Mouse (Mus musculus): ENCODE measurements around the gene Man1a2. TPM values are rescaled to one million over a fixed set of nuclear protein-coding genes. Genes with fewer than 3 reads are reported as not detected.

The Man1a2 gene
- total RNA-seq, 2 experiments from 2014 or later: 111 to 125 TPM

DNA sequence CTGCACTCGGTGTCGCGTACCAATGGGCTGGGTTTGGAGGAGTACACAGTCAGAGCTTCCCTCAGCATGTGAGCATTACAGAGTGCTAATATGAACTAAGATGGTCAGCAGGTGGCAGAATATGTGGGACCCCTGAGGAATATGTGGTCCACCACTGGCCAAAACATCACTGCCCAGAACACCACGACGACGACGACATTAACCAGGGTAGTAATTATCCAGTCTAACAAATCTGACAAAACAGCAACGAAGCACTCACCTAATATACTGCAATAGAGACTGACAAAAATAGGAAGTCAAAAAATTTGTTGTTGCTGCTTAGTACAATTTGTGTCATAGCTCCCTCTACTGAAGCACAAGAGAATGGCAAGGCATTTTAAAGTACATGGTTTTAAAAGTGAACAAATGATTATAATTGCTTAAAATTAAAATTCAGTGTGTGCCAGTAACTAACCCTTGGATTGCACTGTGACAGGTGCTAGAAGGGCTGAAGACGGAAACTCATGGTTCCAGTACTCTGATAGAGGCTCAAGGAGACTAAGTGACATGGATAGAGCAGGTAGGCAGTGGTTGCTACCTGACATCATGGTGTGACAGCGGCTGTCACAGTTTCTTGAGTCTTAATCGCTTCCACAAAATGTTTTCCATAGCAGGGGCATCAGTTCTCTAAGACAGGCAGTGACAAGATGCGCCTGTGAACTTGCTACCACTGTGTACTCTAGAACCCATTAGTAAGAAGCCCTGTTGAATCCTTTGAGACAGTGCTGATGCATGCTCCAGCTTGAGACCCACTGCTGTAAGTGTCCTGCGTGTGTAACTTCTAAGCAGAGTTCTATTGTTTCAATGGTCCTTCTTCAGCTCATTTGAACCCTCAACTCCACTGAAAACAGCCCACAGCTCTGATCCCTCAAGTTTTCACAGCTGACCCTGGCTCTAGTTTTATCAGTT is 116.6 kb downstream of the Man1a2 start:
- DNase-seq (ENCODE audit: low spot score in 2 of 2): no peak

DNA sequence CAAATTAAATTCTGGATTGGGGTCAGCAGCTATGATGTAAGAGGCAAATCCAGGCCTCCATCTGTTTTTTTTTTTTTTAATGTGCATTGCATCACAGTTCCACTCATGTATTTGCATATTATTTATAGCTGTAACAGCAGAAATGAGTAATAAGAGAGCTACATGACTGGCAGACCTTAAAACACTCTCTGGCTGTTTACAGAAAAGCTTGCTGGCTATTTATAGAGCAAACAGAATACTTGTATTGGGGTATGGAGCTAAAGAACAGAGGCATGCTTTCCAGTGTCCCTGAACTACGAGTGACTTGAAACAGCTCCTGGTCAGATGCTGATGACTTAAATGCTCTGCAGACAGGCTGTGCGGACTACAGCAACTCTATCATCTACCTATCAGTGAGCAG is 121.7 kb downstream of the Man1a2 start:
- DNase-seq (ENCODE audit: low spot score in 2 of 2): no peak

DNA sequence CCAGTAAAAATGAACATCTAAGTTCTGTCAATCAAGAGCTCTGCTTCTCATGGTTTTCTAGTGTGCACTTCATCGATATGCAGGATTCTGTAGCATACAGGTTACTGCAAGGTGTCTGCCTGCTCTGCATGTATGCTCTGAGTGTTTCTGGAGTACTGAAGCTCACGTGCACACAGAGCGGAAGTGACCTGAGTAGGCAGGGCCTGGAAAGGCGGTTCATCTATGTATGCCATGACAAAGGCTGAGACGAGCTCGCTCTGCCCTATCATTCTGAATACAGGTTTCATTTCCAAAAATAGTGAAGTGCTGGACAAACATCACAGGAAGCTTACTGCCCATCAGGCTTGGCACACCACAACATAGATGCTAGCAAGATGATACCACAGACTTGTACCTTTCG is 122.8 kb downstream of the Man1a2 start:
- DNase-seq (ENCODE audit: low spot score in 2 of 2): no peak

DNA sequence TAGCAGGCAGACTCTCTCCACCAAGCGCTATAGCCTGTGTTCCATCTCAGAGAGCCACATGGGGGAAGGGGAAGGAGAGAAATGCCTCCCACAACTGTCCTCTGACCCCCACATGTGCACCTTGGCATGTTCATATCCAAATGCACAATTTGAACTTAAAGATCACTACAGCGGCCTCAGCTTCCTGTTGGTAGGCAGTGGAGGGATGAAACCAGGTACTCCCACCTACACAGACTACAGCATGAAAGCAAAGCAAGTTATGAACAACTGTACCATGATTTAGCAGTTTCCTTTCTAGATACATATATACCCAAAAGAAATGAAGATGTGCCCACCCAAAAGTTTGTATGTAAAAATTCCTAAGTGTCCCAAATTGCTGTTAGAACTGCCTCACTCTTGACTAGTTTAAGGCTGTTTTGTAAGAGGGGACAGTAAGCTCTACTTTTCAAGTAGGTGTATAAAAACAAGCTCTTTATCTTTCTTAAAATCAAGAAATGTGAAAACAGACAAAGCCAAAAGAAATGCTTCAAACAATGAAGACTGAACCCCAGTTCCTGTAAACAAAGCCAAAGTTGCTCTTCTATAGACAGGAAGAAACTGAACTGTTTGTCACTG is 123.6 kb downstream of the Man1a2 start:
- no peak for DNase-seq (ENCODE audit: low spot score in 2 of 2)

DNA sequence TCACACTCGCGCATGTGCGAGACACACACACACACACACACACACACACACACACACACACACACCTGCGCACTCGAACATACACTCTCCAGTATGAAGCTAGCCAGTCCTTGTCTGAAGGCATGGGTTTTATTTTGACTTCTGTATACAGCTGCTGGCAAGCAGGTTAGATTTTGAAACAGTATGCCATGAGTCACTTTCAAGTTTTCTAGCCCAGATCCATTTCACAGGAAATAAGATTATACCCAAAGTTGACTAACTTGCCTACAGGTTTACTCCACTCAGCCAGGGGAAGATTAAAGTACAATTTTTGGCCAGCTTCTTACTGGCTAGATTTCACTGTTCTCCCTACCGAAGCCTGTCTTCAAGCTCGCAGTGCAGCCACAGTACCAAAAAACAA is 125.9 kb downstream of the Man1a2 start:
- no peak for DNase-seq (ENCODE audit: low spot score in 2 of 2)

DNA sequence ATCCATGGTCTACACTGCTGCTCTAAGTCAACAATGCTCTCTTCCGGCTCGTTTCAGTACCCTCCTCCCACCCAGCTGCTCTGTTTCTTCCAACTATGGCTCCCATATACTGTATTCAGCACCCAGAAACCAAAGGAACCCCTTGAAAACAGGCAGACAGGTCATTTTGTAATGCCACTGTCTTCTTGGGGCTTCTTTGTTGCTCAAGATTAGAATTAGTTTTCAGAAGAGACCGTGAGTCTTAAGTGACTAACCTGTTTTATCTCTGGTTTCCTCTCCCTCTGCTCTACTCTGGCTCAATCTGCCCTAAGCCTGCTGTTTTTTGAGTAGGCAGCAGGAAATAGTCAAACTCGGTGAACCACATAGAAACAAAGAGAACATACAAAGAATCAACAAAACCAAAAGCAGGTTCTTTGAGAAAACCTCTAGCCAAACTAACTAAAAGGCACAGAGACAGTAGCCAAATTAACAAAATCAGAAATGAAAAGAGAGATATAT is 127.0 kb downstream of the Man1a2 start:
- DNase-seq (ENCODE audit: low spot score in 2 of 2): no peak

DNA sequence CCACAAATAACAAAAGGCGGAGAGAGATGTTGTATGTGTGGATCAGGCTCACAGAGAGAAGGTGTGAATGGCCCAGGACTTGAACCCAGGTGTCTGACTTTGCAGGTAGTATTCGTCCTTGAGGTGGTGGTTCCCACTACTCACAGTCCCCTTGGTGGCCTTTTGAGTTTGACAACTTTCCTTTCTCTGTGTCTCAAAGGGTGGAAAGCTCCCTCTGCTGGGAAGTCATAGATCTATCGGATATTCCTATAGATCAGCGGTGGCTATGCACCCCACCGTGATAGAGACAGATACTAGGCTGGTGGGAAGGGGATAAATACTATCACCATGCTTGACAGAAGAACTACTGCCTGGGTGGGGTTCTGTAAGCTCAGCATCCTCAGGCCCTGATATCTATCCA is 130.5 kb downstream of the Man1a2 start:
- DNase-seq (ENCODE audit: low spot score in 2 of 2): no peak

- no peak for DNase-seq (ENCODE audit: low spot score in 2 of 2)
These were observed 133.1 kb downstream of the Man1a2 start for GRCm38 (mm10) chr3:100552171-100552570.

- DNase-seq (ENCODE audit: low spot score in 2 of 2): no peak
These were observed 137.4 kb downstream of the Man1a2 start for GRCm38 (mm10) chr3:100547913-100548292.

DNA sequence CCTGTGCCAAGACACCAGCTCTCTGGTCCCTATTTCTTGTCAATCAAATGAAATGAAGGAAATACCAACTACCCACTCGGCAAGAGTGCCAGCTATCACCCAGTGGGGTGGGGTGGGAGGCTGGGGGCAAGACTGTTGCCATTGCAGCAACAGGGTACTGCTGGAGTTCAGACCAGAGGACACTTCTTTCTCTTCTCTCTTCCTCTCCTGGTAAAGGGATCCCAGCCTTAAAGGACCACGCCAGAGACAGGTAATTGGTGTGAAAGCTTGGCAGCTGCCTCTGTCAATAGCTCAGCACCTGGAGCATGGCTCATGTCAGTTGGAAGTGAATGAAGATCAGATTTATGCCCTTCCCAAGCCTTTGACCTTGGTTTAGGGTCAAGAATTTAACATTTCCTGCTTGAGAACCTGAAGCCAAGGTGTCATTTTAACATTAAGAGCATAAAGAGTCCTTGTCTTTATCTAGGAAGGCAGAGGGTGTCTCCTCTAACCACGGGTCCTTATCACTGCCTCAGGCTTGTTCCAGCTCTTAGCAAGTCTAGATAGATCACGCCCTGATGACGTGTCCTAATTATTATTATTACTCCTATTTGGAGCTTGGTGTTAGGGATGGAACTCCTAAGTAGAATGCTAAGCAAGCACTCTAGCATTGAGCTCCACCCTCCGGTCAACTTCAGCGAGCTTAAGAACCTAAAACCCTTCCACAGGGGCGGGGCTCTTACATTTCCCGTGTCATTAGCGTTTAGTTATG is 138.0 kb downstream of the Man1a2 start:
- no peak for DNase-seq (ENCODE audit: low spot score in 2 of 2)

- DNase-seq (ENCODE audit: low spot score in 2 of 2): no peak
These were observed 148.6 kb downstream of the Man1a2 start for GRCm38 (mm10) chr3:100536686-100537085.

GRCm38 (mm10) chr3:100535902-100536301 is 149.4 kb downstream of the Man1a2 start:
- DNase-seq (ENCODE audit: low spot score in 2 of 2): no peak

GRCm38 (mm10) chr3:100535298-100535697 is 150.0 kb downstream of the Man1a2 start:
- no peak for DNase-seq (ENCODE audit: low spot score in 2 of 2)

GRCm38 (mm10) chr3:100534394-100534793 is 150.9 kb downstream of the Man1a2 start:
- no peak for DNase-seq (ENCODE audit: low spot score in 2 of 2)

GRCm38 (mm10) chr3:100533429-100533828 is 151.9 kb downstream of the Man1a2 start:
- DNase-seq (ENCODE audit: low spot score in 2 of 2): no peak

GRCm38 (mm10) chr3:100530919-100531318 is 154.4 kb downstream of the Man1a2 start:
- no peak for DNase-seq (ENCODE audit: low spot score in 2 of 2)

GRCm38 (mm10) chr3:100530244-100530788 is 155.0 kb downstream of the Man1a2 start:
- DNase-seq (ENCODE audit: low spot score in 2 of 2): no peak

DNA sequence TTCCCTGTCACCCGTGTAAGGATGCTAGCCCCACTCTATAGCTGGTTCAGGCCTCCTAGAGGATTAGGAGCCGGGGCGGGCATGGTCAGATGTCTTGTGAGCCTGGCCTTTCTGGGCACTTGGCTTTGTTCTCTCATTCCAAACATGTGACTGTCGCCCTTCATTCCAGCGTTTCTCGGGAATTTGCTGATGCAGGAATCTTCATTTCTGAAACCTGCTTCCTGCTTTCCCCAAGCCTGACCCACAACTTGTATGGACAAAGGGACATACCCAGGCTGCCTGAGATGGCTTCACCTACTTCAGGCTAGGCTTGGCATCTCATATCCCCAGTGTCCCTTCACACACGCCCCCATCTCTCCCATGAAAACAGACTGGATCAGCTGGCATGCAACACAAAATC is 162.6 kb downstream of the Man1a2 start:
- DNase-seq (ENCODE audit: low spot score in 2 of 2): no peak

DNA sequence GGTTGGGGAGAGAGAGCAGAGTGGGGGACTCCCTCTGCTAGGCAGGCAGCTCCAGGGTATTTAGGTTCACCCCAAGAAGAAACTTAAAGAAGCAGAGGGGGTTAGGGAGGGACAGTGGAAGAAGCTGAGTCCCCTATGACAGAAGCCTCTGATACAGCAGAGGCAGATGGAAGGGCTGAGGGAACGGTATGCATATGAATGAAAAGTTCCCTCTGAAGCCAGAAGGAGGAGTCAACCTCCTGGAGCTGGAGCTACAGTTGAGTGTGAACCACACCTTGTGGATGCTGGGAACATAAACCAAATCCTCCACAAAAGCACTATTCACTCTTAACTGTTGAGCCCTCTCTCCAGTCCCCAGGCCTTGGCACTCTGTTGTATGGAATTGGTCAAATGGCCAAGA is 163.7 kb downstream of the Man1a2 start:
- DNase-seq (ENCODE audit: low spot score in 2 of 2): no peak

DNA sequence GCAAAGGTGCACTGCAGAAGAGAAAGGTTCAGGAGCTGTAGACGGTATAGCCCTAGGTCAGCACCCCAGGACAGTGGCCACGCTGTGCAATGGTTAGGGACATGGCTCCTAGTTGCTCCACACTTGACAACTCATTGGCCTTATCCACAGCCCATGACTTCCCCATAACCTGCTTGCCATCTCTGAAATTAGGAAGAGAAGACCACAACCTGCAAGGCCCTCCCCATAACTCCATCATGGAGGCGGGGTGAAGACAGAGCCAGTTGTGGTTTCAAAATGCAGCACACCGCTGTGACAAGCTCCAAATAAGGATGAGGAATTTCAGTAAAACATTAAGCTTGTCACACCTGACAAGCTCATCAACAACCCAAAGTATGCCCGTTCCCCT is 169.6 kb downstream of the Man1a2 start:
- no peak for DNase-seq (ENCODE audit: low spot score in 2 of 2)

- no peak for DNase-seq (ENCODE audit: low spot score in 2 of 2)
These were observed 170.1 kb downstream of the Man1a2 start for GRCm38 (mm10) chr3:100515093-100515753.
